Mouse (Mus musculus) embryonic facial prominence, embryonic 10.5 days (tissue): ENCODE data around the gene Rccd1. TPM values are rescaled to one million over a fixed set of nuclear protein-coding genes. Genes with fewer than 3 reads are reported as not detected.

ENCODE experiments used
- DNase-seq: peaks from one replicate; pipeline ENCODE4 v3.0.0-alpha.2; 2017; ENCODE audit warnings: low spot score
- H3K27ac ChIP-seq: fragments of 300-500 bp; sonication (generic); replicated peaks from 2 replicates; pipeline ENCODE4 v1.5.1; 2016; ENCODE audit warnings: mild to moderate bottlenecking
- H3K27me3 ChIP-seq: fragments of 300-500 bp; sonication (generic); replicated peaks from 2 replicates; pipeline ENCODE4 v1.6.1; 2016; ENCODE audit warnings: low read depth, mild to moderate bottlenecking; ENCODE audit not compliant: poor library complexity, severe bottlenecking
- H3K36me3 ChIP-seq: fragments of 300-500 bp; sonication (generic); replicated peaks from 2 replicates; pipeline ENCODE4 v1.6.1; 2016; ENCODE audit warnings: mild to moderate bottlenecking, moderate library complexity
- H3K4me1 ChIP-seq: fragments of 300-500 bp; sonication (generic); 2 replicates; pipeline ENCODE4 v1.6.1; 2016
- H3K4me3 ChIP-seq: fragments of 300-500 bp; sonication (generic); 2 replicates; pipeline ENCODE4 v1.5.1; 2016; ENCODE audit warnings: mild to moderate bottlenecking, moderate library complexity
- H3K9me3 ChIP-seq: fragments of 300-500 bp; sonication (generic); 2 replicates; pipeline ENCODE4 v1.6.1; 2016; ENCODE audit warnings: mild to moderate bottlenecking
- WGBS: fragments of 180-500 bp; shearing (Covaris S2); methylation state at CpG from one replicate; pipeline ENCODE4 v1.1.7; 2016; 5-methylcytosine and 5-hydroxymethylcytosine counted together
- polyA plus RNA-seq: library from polyadenylated mRNA; unstranded; fragments of >200 nt; fragmentation: Nextera tagmentation; extraction: Ambion mirVana; gene quantifications from 2 replicates; pipeline ENCODE4 v1.2.1, GENCODE M21; 2016

Rccd1 gene
- polyA plus RNA-seq, 1 experiment from 2014 or later, result 12.0 TPM

- Histone ChIP-seq H3K36me3 (peaks cover 59% of the 10 kb centered on the region), H3K4me1 (peaks cover 11% of the 10 kb centered on the region), H3K27ac (no peak overlapping the region), H3K27me3 (no peaks in the 10 kb centered on the region), H3K9me3 (no peaks in the 10 kb centered on the region), H3K4me3 (0 out of 2 replicates have a peak overlapping the region, but pooled peaks have one; percentile 8)
- 82% methylated on average over 19 of the region's 19 CpGs for WGBS
- no peak for DNase-seq
Measured at GRCm38 (mm10) chr7:80319846-80320496, 4.3 kb downstream of the Rccd1 start.

- 95% methylated on average over 4 of the region's 4 CpGs for WGBS
- Histone ChIP-seq H3K4me1 (peaks cover 10% of the 10 kb centered on the region), H3K27ac (no peak overlapping the region), H3K27me3 (no peaks in the 10 kb centered on the region), H3K9me3 (no peaks in the 10 kb centered on the region), H3K36me3 (peaks cover 71% of the 10 kb centered on the region), H3K4me3 (no peak overlapping the region)
- no peak for DNase-seq
Measured at GRCm38 (mm10) chr7:80318670-80319069, 5.6 kb downstream of the Rccd1 start.

GRCm38 (mm10) chr7:80317439-80318115, 6.7 kb downstream of the Rccd1 start:
- Histone ChIP-seq H3K36me3 (peaks cover 82% of the 10 kb centered on the region), H3K27ac (no peak overlapping the region), H3K4me3 (no peak overlapping the region), H3K27me3 (no peaks in the 10 kb centered on the region), H3K9me3 (no peaks in the 10 kb centered on the region), H3K4me1 (0 out of 2 replicates have a peak, but pooled peaks cover under 1% of the 10 kb centered on the region)
- DNase-seq, result no peak
- 78% methylated on average over 1 of the region's 1 CpGs for WGBS

- no peak overlapping the region for H3K27ac ChIP-seq
- H3K4me3 ChIP-seq, result no peak overlapping the region
- DNase-seq, result no peak
- WGBS, result 84% methylated on average over 2 of the region's 2 CpGs
- no peaks in the 10 kb centered on the region for H3K4me1 ChIP-seq
- no peaks in the 10 kb centered on the region for H3K9me3 ChIP-seq
- H3K27me3 ChIP-seq, result no peaks in the 10 kb centered on the region
- peaks cover 96% of the 10 kb centered on the region for H3K36me3 ChIP-seq
Measured at GRCm38 (mm10) chr7:80315733-80316132, 8.5 kb downstream of the Rccd1 start.

- Histone ChIP-seq H3K4me3 (no peak overlapping the region), H3K9me3 (no peaks in the 10 kb centered on the region), H3K27me3 (no peaks in the 10 kb centered on the region), H3K27ac (no peak overlapping the region), H3K36me3 (peaks cover 100% of the 10 kb centered on the region), H3K4me1 (no peaks in the 10 kb centered on the region)
- DNase-seq, result no peak
- WGBS, result 88% methylated on average over 7 of the region's 7 CpGs
Measured at GRCm38 (mm10) chr7:80310771-80311170, 13.5 kb downstream of the Rccd1 start.

- Histone ChIP-seq H3K27ac (no peak overlapping the region), H3K9me3 (no peaks in the 10 kb centered on the region), H3K4me3 (no peak overlapping the region), H3K4me1 (no peaks in the 10 kb centered on the region), H3K27me3 (no peaks in the 10 kb centered on the region), H3K36me3 (peaks cover 100% of the 10 kb centered on the region)
- DNase-seq, result no peak
- 90% methylated on average over 3 of the region's 3 CpGs for WGBS
Measured at GRCm38 (mm10) chr7:80307766-80308165, 16.5 kb downstream of the Rccd1 start.

- no peak for DNase-seq
- H3K36me3 ChIP-seq, result peaks cover 96% of the 10 kb centered on the region
- H3K4me1 ChIP-seq, result peaks cover 12% of the 10 kb centered on the region; the same call in 1 of the 2 replicates
- H3K27me3 ChIP-seq, result no peaks in the 10 kb centered on the region
- H3K9me3 ChIP-seq, result no peaks in the 10 kb centered on the region
- WGBS, result 82% methylated on average over 2 of the region's 2 CpGs
- no peak overlapping the region for H3K4me3 ChIP-seq
- H3K27ac ChIP-seq, result no peak overlapping the region
Measured at GRCm38 (mm10) chr7:80301522-80301921, 22.7 kb downstream of the Rccd1 start.

- no peak overlapping the region for H3K4me3 ChIP-seq
- no peaks in the 10 kb centered on the region for H3K9me3 ChIP-seq
- peaks cover 24% of the 10 kb centered on the region for H3K4me1 ChIP-seq
- H3K36me3 ChIP-seq, result peaks cover 81% of the 10 kb centered on the region
- no peaks in the 10 kb centered on the region for H3K27me3 ChIP-seq
- H3K27ac ChIP-seq, result no peak overlapping the region
- WGBS, result 89% methylated on average over 3 of the region's 3 CpGs
- DNase-seq, result no peak
Measured at GRCm38 (mm10) chr7:80299568-80299967, 24.7 kb downstream of the Rccd1 start.

- H3K4me3 ChIP-seq, result no peak overlapping the region
- H3K9me3 ChIP-seq, result no peaks in the 10 kb centered on the region
- H3K4me1 ChIP-seq, result peaks cover 29% of the 10 kb centered on the region
- no peaks in the 10 kb centered on the region for H3K27me3 ChIP-seq
- no peak overlapping the region for H3K27ac ChIP-seq
- H3K36me3 ChIP-seq, result peaks cover 73% of the 10 kb centered on the region
- WGBS, result 94% methylated on average over 4 of the region's 4 CpGs
- DNase-seq, result no peak
Measured at GRCm38 (mm10) chr7:80298754-80299153, 25.5 kb downstream of the Rccd1 start.

- Histone ChIP-seq H3K27me3 (no peaks in the 10 kb centered on the region), H3K36me3 (peaks cover 56% of the 10 kb centered on the region), H3K27ac (no peak overlapping the region), H3K4me3 (0 out of 2 replicates have a peak overlapping the region, but pooled peaks have one; percentile 6), H3K4me1 (peaks cover 32% of the 10 kb centered on the region), H3K9me3 (no peaks in the 10 kb centered on the region)
- 86% methylated on average over 3 of the region's 3 CpGs for WGBS
- no peak for DNase-seq
Measured at GRCm38 (mm10) chr7:80297041-80297440, 27.2 kb downstream of the Rccd1 start.

- Histone ChIP-seq H3K36me3 (peaks cover 56% of the 10 kb centered on the region), H3K27me3 (no peaks in the 10 kb centered on the region), H3K9me3 (no peaks in the 10 kb centered on the region), H3K4me3 (peak overlapping the region; percentile 81; the same call in 1 of the 2 replicates), H3K27ac (no peak overlapping the region), H3K4me1 (peaks cover 32% of the 10 kb centered on the region)
- 94% methylated on average over 6 of the region's 6 CpGs for WGBS
- no peak for DNase-seq
Measured at GRCm38 (mm10) chr7:80296462-80296861, 27.8 kb downstream of the Rccd1 start.

GRCm38 (mm10) chr7:80294764-80295648, 29.2 kb downstream of the Rccd1 start:
- 9% methylated on average over 37 of the region's 37 CpGs for WGBS
- H3K36me3 ChIP-seq, result peaks cover 56% of the 10 kb centered on the region
- peak overlapping the region; percentile 81 for H3K4me3 ChIP-seq
- peaks cover 32% of the 10 kb centered on the region for H3K4me1 ChIP-seq
- H3K27ac ChIP-seq, result peak overlapping the region; percentile 93
- no peaks in the 10 kb centered on the region for H3K27me3 ChIP-seq
- DNase-seq, result peak; percentile 44
- H3K9me3 ChIP-seq, result no peaks in the 10 kb centered on the region
